Mouse (Mus musculus) myocyte (in vitro differentiated cells): Measurements from ENCODE around the gene Kmt2e. TPM values are rescaled to one million over a fixed set of nuclear protein-coding genes. Genes with fewer than 3 reads are reported as not detected.

Experiments
- H3K27me3 ChIP-seq: one replicate; pipeline ENCODE4 v1.6.1; 2011; ENCODE audit not compliant: control insufficient read depth, insufficient read depth, insufficient read length
- H3K36me3 ChIP-seq: one replicate; pipeline ENCODE4 v1.6.1; 2011; ENCODE audit not compliant: control insufficient read depth, insufficient read depth
- H3K4me2 ChIP-seq: one replicate; pipeline ENCODE4 v1.6.1; 2011; ENCODE audit warnings: low read depth, control low read depth
- H3K4me3 ChIP-seq: one replicate; pipeline ENCODE4 v1.5.1; 2011; ENCODE audit warnings: mild to moderate bottlenecking, control low read depth, moderate library complexity
- H3K79me2 ChIP-seq: one replicate; pipeline ENCODE4 v1.6.1; 2011; ENCODE audit not compliant: control insufficient read depth, insufficient read depth
- H3ac ChIP-seq: one replicate; pipeline ENCODE4 v1.6.1; 2011; ENCODE audit not compliant: control insufficient read depth, insufficient read length
- CEBPB ChIP-seq: IDR thresholded peaks from 2 replicates; pipeline ENCODE4 v1.6.1; 2011; ENCODE audit warnings: mild to moderate bottlenecking, moderate library complexity; ENCODE audit not compliant: poor library complexity, insufficient read depth, severe bottlenecking
- E2F4 ChIP-seq: IDR thresholded peaks from one replicate; pipeline ENCODE4 v1.6.1; 2011; ENCODE audit warnings: mild to moderate bottlenecking, control low read depth, moderate library complexity; ENCODE audit not compliant: insufficient read depth
- MAX ChIP-seq: IDR thresholded peaks from one replicate; pipeline ENCODE4 v1.6.1; 2011; ENCODE audit warnings: low read depth, mild to moderate bottlenecking, control low read depth
- MYOD1 ChIP-seq, 3 experiments: IDR thresholded peaks; one replicate each; pipeline ENCODE4 v1.6.1; 2011; ENCODE audit warnings: control low read depth in 2 of 3, low read depth in 2 of 3, mild to moderate bottlenecking in 2 of 3, moderate library complexity in 1 of 3; ENCODE audit not compliant: insufficient read length in 2 of 3, control insufficient read depth in 1 of 3
- MYOG ChIP-seq, 3 experiments: IDR thresholded peaks; one replicate each; pipeline ENCODE4 v1.6.1; 2011; ENCODE audit warnings: control low read depth in 2 of 3, low read depth in 2 of 3, mild to moderate bottlenecking in 2 of 3; ENCODE audit not compliant: insufficient read length in 2 of 3, control insufficient read depth in 1 of 3, insufficient read depth in 1 of 3
- POLR2A ChIP-seq: IDR thresholded peaks from one replicate; pipeline ENCODE4 v1.6.1; 2011; ENCODE audit warnings: low read depth, mild to moderate bottlenecking, control low read depth, moderate library complexity; ENCODE audit not compliant: insufficient read length
- POLR2AphosphoS2 ChIP-seq: IDR thresholded peaks from one replicate; pipeline ENCODE4 v1.6.1; 2011; ENCODE audit warnings: low read depth, control low read depth; ENCODE audit not compliant: insufficient read length
- REST ChIP-seq: IDR thresholded peaks from one replicate; pipeline ENCODE4 v1.6.1; 2011; ENCODE audit warnings: mild to moderate bottlenecking, control low read depth, moderate library complexity; ENCODE audit not compliant: insufficient read depth, insufficient read length
- SRF ChIP-seq: IDR thresholded peaks from one replicate; pipeline ENCODE4 v1.6.1; 2011; ENCODE audit warnings: low read depth; ENCODE audit not compliant: control insufficient read depth, insufficient read length
- TCF12 ChIP-seq: IDR thresholded peaks from one replicate; pipeline ENCODE4 v1.6.1; 2011; ENCODE audit warnings: mild to moderate bottlenecking, control low read depth; ENCODE audit not compliant: poor library complexity, insufficient read depth, severe bottlenecking
- TCF3 ChIP-seq: IDR thresholded peaks from one replicate; pipeline ENCODE4 v1.6.1; 2011; ENCODE audit warnings: low read depth, control low read depth; ENCODE audit not compliant: insufficient read length
- USF1 ChIP-seq: IDR thresholded peaks from one replicate; pipeline ENCODE4 v1.6.1; 2011; ENCODE audit warnings: low read depth, mild to moderate bottlenecking, control low read depth, moderate library complexity
- polyA plus RNA-seq: library from polyadenylated mRNA; unstranded; fragments of >200 nt; fragmentation: generic; extraction: Trizol; gene quantifications from one replicate; pipeline ENCODE4 v1.2.1, GENCODE M21; 2012; ENCODE audit warnings: missing spikeins

Kmt2e gene
- polyA plus RNA-seq, 1 experiment: 9.0 TPM

DNA sequence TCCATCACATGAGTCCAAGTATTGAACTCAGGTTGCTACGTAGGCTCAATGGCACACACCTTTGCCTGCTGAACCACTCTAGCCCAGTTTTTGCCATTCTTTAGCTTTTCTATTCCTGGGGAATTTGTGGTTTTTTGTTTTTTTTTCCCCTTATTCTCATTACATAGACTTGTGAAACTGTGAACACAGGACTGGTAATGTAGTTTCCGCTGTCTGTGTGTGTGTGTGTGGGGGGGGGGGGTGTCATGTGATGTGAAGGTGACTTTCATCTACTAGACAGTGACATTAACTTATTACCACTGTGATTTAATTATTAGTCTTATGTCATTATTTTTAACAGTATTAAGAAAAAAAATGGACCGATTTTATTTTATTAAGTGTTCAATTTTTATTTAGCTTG lies 30.0 kb downstream of the Kmt2e start:
- no peak overlapping the region for H3K4me3 ChIP-seq
- peaks cover 59% of the 10 kb centered on the region for H3K36me3 ChIP-seq
- no peaks in the 10 kb centered on the region for H3K27me3 ChIP-seq

GRCm38 (mm10) chr5:23464743-23465142 lies 30.5 kb downstream of the Kmt2e start:
- H3K4me3 ChIP-seq: no peak overlapping the region
- H3K27me3 ChIP-seq: no peaks in the 10 kb centered on the region
- H3K36me3 ChIP-seq: peaks cover 64% of the 10 kb centered on the region
- H3K79me2 ChIP-seq: peaks cover 68% of the 10 kb centered on the region
- TF ChIP-seq USF1: no peak
- no peak for TF ChIP-seq SRF
- TF ChIP-seq TCF3: no peak
- TF ChIP-seq REST: no peak
- no peak for TF ChIP-seq MYOG (IDR thresholded peaks at IDR 0.05; ENCODE audit: control insufficient read depth in 1 of 3, insufficient read depth in 1 of 3, insufficient read length in 2 of 3, low read depth in 2 of 3)
- TF ChIP-seq MAX: no peak
- H3K4me2 ChIP-seq: no peak overlapping the region
- no peak overlapping the region for H3ac ChIP-seq

More for the DNA sequence above, 30.0 kb downstream of the Kmt2e start:
- no peak for TF ChIP-seq MYOG (IDR thresholded peaks at IDR 0.05; ENCODE audit: control insufficient read depth in 1 of 3, insufficient read depth in 1 of 3, insufficient read length in 2 of 3, low read depth in 2 of 3)
- TF ChIP-seq REST: no peak
- TF ChIP-seq POLR2AphosphoS2: no peak
- no peak for TF ChIP-seq POLR2A
- TF ChIP-seq USF1: no peak
- TF ChIP-seq TCF12: no peak
- no peak for TF ChIP-seq MAX
- no peak for TF ChIP-seq MYOD1 (IDR thresholded peaks at IDR 0.05; ENCODE audit: control insufficient read depth in 1 of 3, insufficient read length in 2 of 3, low read depth in 2 of 3)
- no peak for TF ChIP-seq CEBPB
- no peak for TF ChIP-seq TCF3
- TF ChIP-seq SRF: no peak
- TF ChIP-seq E2F4: no peak
- Histone ChIP-seq H3ac (no peak overlapping the region), H3K79me2 (peaks cover 72% of the 10 kb centered on the region), H3K4me2 (no peak overlapping the region)

GRCm38 (mm10) chr5:23466546-23466945 lies 32.3 kb downstream of the Kmt2e start:
- H3ac ChIP-seq: no peak overlapping the region
- no peaks in the 10 kb centered on the region for H3K27me3 ChIP-seq
- H3K4me2 ChIP-seq: no peak overlapping the region
- H3K36me3 ChIP-seq: peaks cover 74% of the 10 kb centered on the region
- TF ChIP-seq REST (no peak), POLR2AphosphoS2 (no peak), POLR2A (no peak)
- peaks cover 60% of the 10 kb centered on the region for H3K79me2 ChIP-seq
- H3K4me3 ChIP-seq: no peak overlapping the region

GRCm38 (mm10) chr5:23473098-23473873 lies 39.0 kb downstream of the Kmt2e start:
- no peak overlapping the region for H3ac ChIP-seq
- H3K79me2 ChIP-seq: peaks cover 11% of the 10 kb centered on the region
- H3K36me3 ChIP-seq: peaks cover 84% of the 10 kb centered on the region
- TF ChIP-seq SRF: no peak
- no peak for TF ChIP-seq TCF12
- TF ChIP-seq CEBPB: no peak
- no peak for TF ChIP-seq REST
- no peak for TF ChIP-seq MAX
- no peak for TF ChIP-seq MYOD1 (IDR thresholded peaks at IDR 0.05; ENCODE audit: control insufficient read depth in 1 of 3, insufficient read length in 2 of 3, low read depth in 2 of 3)
- H3K4me2 ChIP-seq: no peak overlapping the region
- no peaks in the 10 kb centered on the region for H3K27me3 ChIP-seq
- no peak overlapping the region for H3K4me3 ChIP-seq

- Histone ChIP-seq H3K4me3 (no peak overlapping the region), H3K36me3 (peaks cover 74% of the 10 kb centered on the region), H3K4me2 (no peak overlapping the region), H3K27me3 (no peaks in the 10 kb centered on the region), H3K79me2 (no peaks in the 10 kb centered on the region), H3ac (no peak overlapping the region)
- TF ChIP-seq CEBPB (peak; percentile 30; the same call in 1 of the 2 replicates), E2F4 (no peak)
These were observed 49.6 kb downstream of the Kmt2e start for GRCm38 (mm10) chr5:23483811-23484210.
